Mouse (Mus musculus) embryonic facial prominence, embryonic 13.5 days (tissue): Measurements from ENCODE around the gene Mrgprf. TPM values are rescaled to one million over a fixed set of nuclear protein-coding genes. Genes with fewer than 3 reads are reported as not detected.

Experiments used
- ATAC-seq: fragments of 200-750 bp; cut with Nextera tagmentation; 2 replicates; pipeline ENCODE4 v1.8.0; 2017; ENCODE audit warnings: low read depth; ENCODE audit not compliant: insufficient number of reproducible peaks, insufficient read depth, low FRiP score, low TSS enrichment
- H3K27ac ChIP-seq: fragments of 300-500 bp; sonication (generic); 2 replicates; pipeline ENCODE4 v1.5.1; 2015; ENCODE audit warnings: moderate library complexity, mild to moderate bottlenecking, inconsistent platforms
- H3K27me3 ChIP-seq: fragments of 300-500 bp; sonication (generic); 2 replicates; pipeline ENCODE4 v1.6.1; 2015; ENCODE audit warnings: mild to moderate bottlenecking, inconsistent platforms
- H3K36me3 ChIP-seq: fragments of 300-500 bp; sonication (generic); 2 replicates; pipeline ENCODE4 v1.6.1; 2015; ENCODE audit warnings: mild to moderate bottlenecking, inconsistent platforms
- H3K4me1 ChIP-seq: fragments of 300-500 bp; sonication (generic); 2 replicates; pipeline ENCODE4 v1.6.1; 2015; ENCODE audit warnings: inconsistent platforms
- H3K4me2 ChIP-seq: fragments of 300-500 bp; sonication (generic); 2 replicates; pipeline ENCODE4 v1.6.1; 2015; ENCODE audit warnings: moderate library complexity, mild to moderate bottlenecking, inconsistent platforms
- H3K4me3 ChIP-seq: fragments of 300-500 bp; sonication (generic); 2 replicates; pipeline ENCODE4 v1.5.1; 2015; ENCODE audit warnings: mild to moderate bottlenecking, inconsistent platforms
- H3K9ac ChIP-seq: fragments of 300-500 bp; sonication (generic); 2 replicates; pipeline ENCODE4 v1.6.1; 2015; ENCODE audit warnings: mild to moderate bottlenecking, inconsistent platforms
- H3K9me3 ChIP-seq: fragments of 300-500 bp; sonication (generic); 2 replicates; pipeline ENCODE4 v1.6.1; 2016; ENCODE audit warnings: inconsistent platforms
- WGBS: fragments of 180-500 bp; shearing (Covaris S2); methylation state at CpG from one replicate; pipeline ENCODE4 v1.1.7; 2015; ENCODE audit warnings: mixed read lengths; 5-methylcytosine and 5-hydroxymethylcytosine counted together
- polyA plus RNA-seq: library from polyadenylated mRNA; unstranded; fragments of >200 nt; fragmentation: Nextera tagmentation; extraction: Ambion mirVana; gene quantifications from 2 replicates; pipeline ENCODE4 v1.2.1, GENCODE M21; 2015

The Mrgprf gene
- polyA plus RNA-seq, 1 experiment from 2014 or later: 1.5 TPM

DNA sequence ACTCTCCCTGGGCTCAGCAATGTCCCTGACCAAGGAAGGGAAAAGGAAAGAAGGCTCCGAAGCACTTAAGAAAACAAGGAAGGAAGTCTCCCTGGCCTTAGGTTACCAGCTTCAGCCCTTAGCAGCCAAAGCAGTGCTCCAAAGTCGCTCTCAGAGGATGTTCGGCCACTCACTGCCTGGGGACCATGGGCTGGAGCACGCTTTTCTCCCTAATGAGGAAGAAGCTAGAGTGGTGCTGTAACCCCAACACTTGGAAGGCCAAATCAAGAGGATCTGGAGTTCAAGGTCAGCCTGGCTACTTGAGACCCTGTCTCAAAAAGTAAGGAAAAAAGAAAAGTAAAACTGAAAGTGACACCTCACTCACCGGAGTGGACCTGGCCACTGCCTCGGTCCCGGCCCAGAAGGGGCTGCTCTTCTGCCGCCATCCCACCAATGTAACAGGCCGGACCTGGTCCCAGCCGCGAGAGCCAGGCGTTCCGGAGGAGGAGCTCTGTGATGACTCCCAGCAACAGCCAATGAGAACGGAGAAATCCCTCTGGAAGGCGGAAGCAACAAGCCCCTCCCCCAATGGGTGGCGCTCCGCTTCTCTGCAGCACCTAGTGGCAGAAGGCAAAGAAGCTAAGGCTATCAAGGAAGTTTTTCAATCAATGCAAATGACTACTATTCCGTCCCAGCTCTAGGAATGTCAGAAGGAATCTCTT is 17.0 kb upstream of the Mrgprf start, which contains the start of gene Tpcn2:
Tpcn2 (minus strand) TSS at position 525 of the 701 bp plus-strand sequence.
- H3K9me3 ChIP-seq: no peaks in the 10 kb centered on the region
- peak within 1 kb of the TSS; percentile 64 for H3K4me3 ChIP-seq
- 2% methylated on average over 18 of the region's 18 CpGs for WGBS
- H3K4me1 ChIP-seq: peaks cover 27% of the 10 kb centered on the region
- peak within 1 kb of the TSS; percentile 85 for H3K4me2 ChIP-seq
- H3K36me3 ChIP-seq: peaks cover 19% of the 10 kb centered on the region
- no peaks in the 10 kb centered on the region for H3K27me3 ChIP-seq
- ATAC-seq: peak; percentile 88
- H3K9ac ChIP-seq: peak within 1 kb of the TSS; percentile 79
- H3K27ac ChIP-seq: 0 out of 2 replicates have a peak within 1 kb of the TSS, but pooled peaks have one; percentile 11

DNA sequence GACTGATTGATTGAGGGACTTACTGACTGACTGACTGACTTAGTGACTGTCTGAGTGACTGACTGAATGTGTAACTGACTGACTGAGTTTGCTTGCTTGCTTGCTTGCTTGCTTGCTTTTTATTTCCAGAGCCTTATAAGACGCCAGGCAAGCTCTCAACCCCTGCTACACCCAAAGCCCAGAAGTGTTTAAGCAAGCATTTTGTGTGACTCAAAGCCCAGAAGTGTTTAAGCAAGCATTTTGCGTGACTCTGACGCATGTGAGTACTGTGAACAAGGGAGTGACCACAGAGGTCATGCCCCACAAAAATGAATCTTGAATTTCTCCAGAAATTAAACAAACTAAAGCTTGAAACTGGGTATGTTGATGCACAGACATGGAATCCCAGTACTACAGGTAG is 16.3 kb upstream of the Mrgprf start:
- 66% methylated on average over 3 of the region's 3 CpGs for WGBS
- Histone ChIP-seq H3K4me1 (peaks cover 28% of the 10 kb centered on the region), H3K36me3 (peaks cover 12% of the 10 kb centered on the region), H3K9me3 (no peaks in the 10 kb centered on the region), H3K27me3 (no peaks in the 10 kb centered on the region), H3K4me3 (peak overlapping the region; percentile 64), H3K9ac (peak overlapping the region; percentile 79; the same call in 1 of the 2 replicates), H3K27ac (no peak overlapping the region), H3K4me2 (peak overlapping the region; percentile 85)
- ATAC-seq: no peak

DNA sequence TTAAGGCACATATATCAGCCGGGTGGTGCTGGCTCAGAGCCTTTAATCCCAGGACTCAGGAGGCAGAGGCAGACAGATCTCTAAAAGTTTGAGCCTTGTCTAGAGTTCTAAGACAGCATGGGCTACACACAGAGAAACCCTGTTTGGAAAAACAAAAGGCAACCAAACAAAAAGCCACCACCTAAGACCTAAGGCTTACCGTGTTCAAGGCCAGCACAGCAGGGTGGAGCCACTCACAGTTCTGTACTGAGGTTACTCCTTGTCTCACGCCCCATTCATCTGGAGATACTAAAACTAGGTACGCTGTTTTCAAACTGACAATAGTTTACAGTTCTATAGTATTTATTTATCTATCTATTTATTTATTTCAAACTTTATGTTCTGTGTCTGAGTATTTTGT is 15.2 kb upstream of the Mrgprf start:
- H3K4me3 ChIP-seq: no peak overlapping the region
- WGBS: 80% methylated on average over 4 of the region's 4 CpGs
- ATAC-seq: no peak

DNA sequence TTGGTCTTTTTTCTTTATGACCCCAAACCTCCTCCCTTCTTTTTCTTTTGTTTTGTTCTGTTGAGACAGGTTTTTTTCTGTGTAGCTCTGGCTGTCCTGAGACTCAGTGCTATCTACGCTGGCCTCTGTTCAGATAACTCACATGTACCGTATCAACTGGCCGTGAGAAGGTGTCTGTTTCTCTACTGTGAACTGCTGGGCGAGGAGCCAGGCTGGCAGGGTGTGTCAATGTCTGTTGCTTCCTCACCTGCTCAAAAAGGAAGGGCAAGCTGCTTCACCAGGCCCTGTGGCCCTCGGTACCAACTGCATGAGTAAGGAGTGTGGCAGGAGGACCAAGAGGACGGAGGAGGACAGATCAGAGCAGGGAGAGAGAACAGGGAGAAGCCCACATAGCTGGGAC is 13.2 kb upstream of the Mrgprf start:
- Histone ChIP-seq H3K4me1 (peaks cover 23% of the 10 kb centered on the region), H3K27me3 (no peaks in the 10 kb centered on the region), H3K4me2 (no peak overlapping the region), H3K9ac (no peak overlapping the region), H3K4me3 (no peak overlapping the region), H3K36me3 (no peaks in the 10 kb centered on the region), H3K27ac (no peak overlapping the region), H3K9me3 (no peaks in the 10 kb centered on the region)
- 73% methylated on average over 6 of the region's 6 CpGs for WGBS
- ATAC-seq: no peak

More for the DNA sequence above, 15.2 kb upstream of the Mrgprf start:
- peaks cover 35% of the 10 kb centered on the region for H3K4me1 ChIP-seq
- no peak overlapping the region for H3K27ac ChIP-seq
- no peaks in the 10 kb centered on the region for H3K9me3 ChIP-seq
- no peaks in the 10 kb centered on the region for H3K27me3 ChIP-seq
- H3K9ac ChIP-seq: no peak overlapping the region
- peaks cover under 1% of the 10 kb centered on the region; the same call in 1 of the 2 replicates for H3K36me3 ChIP-seq
- H3K4me2 ChIP-seq: no peak overlapping the region

GRCm38 (mm10) chr7:145289302-145289701 is 11.3 kb upstream of the Mrgprf start:
- ATAC-seq: no peak

DNA sequence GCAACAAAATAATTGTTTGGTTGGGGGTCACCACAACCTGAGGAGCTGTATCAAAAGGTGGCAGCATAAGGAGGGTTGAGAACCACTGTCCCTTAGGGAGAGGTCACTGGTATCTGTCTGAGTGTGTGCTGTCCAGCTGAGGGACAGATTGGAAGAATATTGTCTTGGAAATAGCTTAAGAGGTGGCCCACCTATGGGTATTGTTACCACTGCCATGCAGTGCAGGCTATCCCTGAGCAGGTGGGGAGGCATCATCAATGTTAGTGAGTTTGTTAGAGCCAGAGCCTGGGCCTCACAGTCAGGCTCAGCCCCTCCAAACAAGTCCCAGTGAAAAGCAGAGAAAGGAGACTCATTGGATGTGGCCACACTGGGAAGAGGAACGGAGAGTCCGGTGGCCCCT is 8.8 kb upstream of the Mrgprf start:
- no peak for ATAC-seq
- WGBS: 94% methylated on average over 2 of the region's 2 CpGs

More at GRCm38 (mm10) chr7:145289302-145289701, 11.3 kb upstream of the Mrgprf start:
- Histone ChIP-seq H3K27ac (peak overlapping the region; percentile 60), H3K4me1 (peaks cover 9% of the 10 kb centered on the region), H3K36me3 (no peaks in the 10 kb centered on the region), H3K9ac (no peak overlapping the region), H3K27me3 (no peaks in the 10 kb centered on the region), H3K9me3 (no peaks in the 10 kb centered on the region), H3K4me2 (no peak overlapping the region; the same call in 1 of the 2 replicates), H3K4me3 (no peak overlapping the region)
- 15% methylated on average over 5 of the region's 5 CpGs for WGBS

DNA sequence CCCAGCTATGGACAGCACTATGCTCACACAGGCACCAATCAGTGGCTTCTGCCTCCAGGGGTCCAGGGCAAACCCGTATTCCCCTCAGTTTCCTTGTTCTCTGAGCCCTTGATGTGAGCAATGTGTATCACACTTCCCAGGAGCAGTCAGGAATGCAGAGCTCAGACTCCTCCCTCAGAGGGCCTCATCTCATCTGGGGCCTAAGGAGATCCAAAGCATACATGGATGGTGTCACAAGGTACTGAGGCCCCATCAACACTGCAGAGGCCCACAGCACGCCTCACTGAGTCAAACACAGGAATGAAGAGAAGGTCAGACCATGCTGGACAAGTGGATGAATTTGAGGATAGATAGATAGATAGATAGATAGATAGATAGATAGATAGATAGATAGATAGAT is 7.9 kb upstream of the Mrgprf start:
- 60% methylated on average over 2 of the region's 2 CpGs for WGBS
- Histone ChIP-seq H3K4me1 (peaks cover 8% of the 10 kb centered on the region), H3K4me2 (no peak overlapping the region), H3K9ac (no peak overlapping the region), H3K27ac (no peak overlapping the region), H3K4me3 (no peak overlapping the region), H3K36me3 (no peaks in the 10 kb centered on the region), H3K27me3 (no peaks in the 10 kb centered on the region), H3K9me3 (no peaks in the 10 kb centered on the region)
- no peak for ATAC-seq

More for the DNA sequence above, 8.8 kb upstream of the Mrgprf start:
- no peaks in the 10 kb centered on the region for H3K9me3 ChIP-seq
- H3K4me3 ChIP-seq: no peak overlapping the region
- no peak overlapping the region for H3K27ac ChIP-seq
- peaks cover 8% of the 10 kb centered on the region for H3K4me1 ChIP-seq
- H3K36me3 ChIP-seq: no peaks in the 10 kb centered on the region
- H3K4me2 ChIP-seq: no peak overlapping the region
- no peaks in the 10 kb centered on the region for H3K27me3 ChIP-seq
- no peak overlapping the region for H3K9ac ChIP-seq

- peaks cover 8% of the 10 kb centered on the region for H3K4me1 ChIP-seq
- WGBS: 33% methylated on average over 6 of the region's 6 CpGs
- H3K4me2 ChIP-seq: no peak overlapping the region
- H3K9ac ChIP-seq: no peak overlapping the region
- H3K36me3 ChIP-seq: no peaks in the 10 kb centered on the region
- no peak for ATAC-seq
- H3K27me3 ChIP-seq: no peaks in the 10 kb centered on the region
- no peaks in the 10 kb centered on the region for H3K9me3 ChIP-seq
- H3K4me3 ChIP-seq: no peak overlapping the region
- H3K27ac ChIP-seq: no peak overlapping the region
Observed at GRCm38 (mm10) chr7:145293859-145294258, 6.8 kb upstream of the Mrgprf start.

DNA sequence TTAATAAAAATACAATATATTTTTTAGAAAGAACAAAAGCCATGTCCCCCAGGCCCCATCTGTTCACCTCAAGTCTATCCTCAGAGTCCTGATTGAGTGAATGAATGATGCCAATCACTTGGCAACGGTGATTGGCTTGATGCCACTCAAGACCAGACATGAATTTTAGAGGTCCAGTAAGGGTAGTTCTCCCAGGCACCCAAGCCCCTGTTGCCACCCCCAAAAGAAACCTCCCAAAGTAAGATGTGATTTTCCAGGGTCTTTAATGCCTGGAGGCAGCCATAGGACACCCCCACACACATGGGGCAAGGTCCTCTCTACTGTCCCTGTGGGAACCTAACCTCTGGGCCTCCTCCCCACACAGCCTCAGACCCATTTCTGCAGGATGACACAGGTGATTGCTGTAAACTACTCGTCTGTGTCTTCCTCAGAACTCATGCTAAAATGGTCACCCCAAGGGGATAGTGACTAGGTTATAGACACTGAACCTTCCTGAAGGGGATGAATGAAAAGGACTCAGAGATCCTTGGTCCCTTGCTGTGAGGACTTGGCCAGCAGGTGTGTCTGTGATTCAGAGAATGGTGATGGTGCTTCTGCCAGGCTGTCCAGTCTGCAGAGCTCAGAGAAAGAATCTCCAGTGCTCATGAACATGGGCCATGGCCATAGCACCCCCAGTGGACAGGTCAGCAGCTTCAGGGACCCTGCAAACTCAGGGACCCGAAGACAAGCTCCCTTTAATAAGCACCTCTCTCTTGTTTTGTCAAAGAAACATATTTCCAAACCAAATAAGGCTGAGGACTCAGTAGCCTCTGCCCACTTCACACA is 1.8 kb upstream of the Mrgprf start:
- Histone ChIP-seq H3K9ac (no peak overlapping the region), H3K36me3 (no peaks in the 10 kb centered on the region), H3K27ac (no peak overlapping the region), H3K27me3 (no peaks in the 10 kb centered on the region), H3K4me3 (no peak overlapping the region), H3K4me2 (no peak overlapping the region), H3K9me3 (no peaks in the 10 kb centered on the region), H3K4me1 (peaks cover 36% of the 10 kb centered on the region)
- 67% methylated on average over 3 of the region's 3 CpGs for WGBS
- no peak for ATAC-seq

DNA sequence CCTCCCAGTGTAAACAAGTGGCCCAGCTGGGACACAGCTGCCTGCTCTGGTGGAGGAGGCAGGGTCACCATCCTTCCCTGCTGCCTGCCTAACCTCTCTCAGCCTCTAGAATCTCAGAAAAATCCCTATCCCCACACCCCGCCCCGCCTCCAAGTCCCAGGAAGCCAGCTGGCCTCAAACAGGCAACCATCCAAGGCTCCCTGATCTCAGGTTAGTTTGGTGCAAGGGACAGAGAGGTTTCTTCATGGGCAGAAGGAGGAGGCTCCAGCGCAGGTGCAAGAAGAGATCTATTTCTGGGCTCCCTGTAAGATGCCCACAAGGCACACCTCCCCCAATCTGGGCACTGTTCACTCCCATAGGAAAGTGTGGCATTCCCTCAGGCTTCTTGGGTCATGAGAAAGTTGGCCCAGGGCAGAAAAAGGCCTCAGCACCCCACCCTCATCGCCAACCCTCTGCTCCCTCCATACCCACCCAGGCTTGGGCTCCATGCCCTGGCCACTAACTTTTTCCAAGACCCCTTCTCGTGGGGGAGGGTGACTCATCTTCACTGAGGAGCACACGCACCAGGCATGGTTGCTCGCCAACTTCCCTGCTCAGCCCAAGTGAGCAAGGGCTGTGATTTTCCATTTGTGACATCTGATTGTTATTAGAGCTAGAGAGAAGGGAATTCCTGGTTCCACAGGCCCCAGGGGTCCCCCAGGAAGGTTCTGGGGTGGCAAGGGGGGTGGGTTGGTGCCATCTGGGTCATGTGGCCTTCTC is 887 bp upstream of the Mrgprf start:
- Histone ChIP-seq H3K27me3 (no peaks in the 10 kb centered on the region), H3K9me3 (no peaks in the 10 kb centered on the region), H3K4me3 (no peak overlapping the region), H3K4me2 (no peak overlapping the region), H3K36me3 (no peaks in the 10 kb centered on the region), H3K27ac (peak overlapping the region; percentile 76), H3K4me1 (peaks cover 36% of the 10 kb centered on the region), H3K9ac (no peak overlapping the region)
- WGBS: 54% methylated on average over 7 of the region's 7 CpGs
- ATAC-seq: no peak

DNA sequence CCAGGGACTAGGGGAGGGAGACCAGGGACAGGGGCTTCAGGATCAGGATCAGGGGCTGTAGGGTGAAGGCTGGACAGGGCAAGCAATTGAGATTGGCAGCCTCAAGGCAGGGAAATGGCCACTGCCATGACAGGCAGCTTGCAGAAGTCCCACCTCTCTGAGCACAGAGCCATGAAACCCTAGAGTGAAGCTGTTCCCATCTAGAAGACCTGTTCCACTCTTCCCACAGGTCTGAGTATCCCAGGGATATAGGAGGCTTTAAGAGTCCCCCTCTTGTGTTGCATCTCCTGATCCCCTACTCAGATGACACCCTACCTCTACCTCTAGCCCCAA is 346 bp downstream of the Mrgprf start:
- H3K4me2 ChIP-seq: peak overlapping the region; percentile 3; the same call in 1 of the 2 replicates
- no peak for ATAC-seq
- 0 out of 2 replicates have a peak overlapping the region, but pooled peaks have one; percentile 12 for H3K4me3 ChIP-seq
- no peaks in the 10 kb centered on the region for H3K9me3 ChIP-seq
- no peaks in the 10 kb centered on the region for H3K36me3 ChIP-seq
- H3K4me1 ChIP-seq: peaks cover 36% of the 10 kb centered on the region
- no peaks in the 10 kb centered on the region for H3K27me3 ChIP-seq
- H3K9ac ChIP-seq: no peak overlapping the region
- peak overlapping the region; percentile 17; the same call in 1 of the 2 replicates for H3K27ac ChIP-seq
